Mouse (Mus musculus) C2C12 (cell line): ENCODE measurements around the gene Nxpe4.

Experiments used
- CTCF ChIP-seq: IDR thresholded peaks from one replicate; pipeline ENCODE4 v1.5.1; 2011; ENCODE audit not compliant: control insufficient read depth, insufficient read depth, insufficient read length
- MAX ChIP-seq: IDR thresholded peaks from one replicate; pipeline ENCODE4 v1.6.1; 2011; ENCODE audit warnings: mild to moderate bottlenecking, control low read depth
- USF1 ChIP-seq: IDR thresholded peaks from one replicate; pipeline ENCODE4 v1.6.1; 2011; ENCODE audit warnings: low read depth, mild to moderate bottlenecking, control low read depth, moderate library complexity

GRCm38 (mm10) chr9:48244175-48244574 lies 82.4 kb downstream of the Nxpe4 start:
- TF ChIP-seq CTCF, result no peak
- no peak for TF ChIP-seq MAX
- no peak for TF ChIP-seq USF1
